Mouse (Mus musculus) embryonic facial prominence, embryonic 12.5 days (tissue): Measurements from ENCODE around the gene Ildr1. TPM values are rescaled to one million over a fixed set of nuclear protein-coding genes. Genes with fewer than 3 reads are reported as not detected.

Experiments
- ATAC-seq: fragments of 200-750 bp; cut with Nextera tagmentation; 2 replicates; pipeline ENCODE4 v1.8.0; 2017; ENCODE audit not compliant: insufficient number of reproducible peaks, insufficient read depth, low FRiP score, low TSS enrichment
- H3K27ac ChIP-seq: fragments of 300-500 bp; sonication (generic); 2 replicates; pipeline ENCODE4 v1.5.1; 2016; ENCODE audit warnings: mild to moderate bottlenecking
- H3K27me3 ChIP-seq: fragments of 300-500 bp; sonication (generic); 2 replicates; pipeline ENCODE4 v1.6.1; 2016; ENCODE audit warnings: mild to moderate bottlenecking, moderate library complexity
- H3K36me3 ChIP-seq: fragments of 300-500 bp; sonication (generic); 2 replicates; pipeline ENCODE4 v1.6.1; 2016; ENCODE audit warnings: mild to moderate bottlenecking
- H3K4me1 ChIP-seq: fragments of 300-500 bp; sonication (generic); 2 replicates; pipeline ENCODE4 v1.6.1; 2016
- H3K4me2 ChIP-seq: fragments of 300-500 bp; sonication (generic); replicated peaks from 2 replicates; pipeline ENCODE4 v1.6.1; 2016; ENCODE audit warnings: mild to moderate bottlenecking, moderate library complexity
- H3K4me3 ChIP-seq: fragments of 300-500 bp; sonication (generic); 2 replicates; pipeline ENCODE4 v1.5.1; 2016; ENCODE audit warnings: mild to moderate bottlenecking
- H3K9ac ChIP-seq: fragments of 300-500 bp; sonication (generic); 2 replicates; pipeline ENCODE4 v1.6.1; 2016; ENCODE audit warnings: mild to moderate bottlenecking, moderate library complexity
- H3K9me3 ChIP-seq: fragments of 300-500 bp; sonication (generic); 2 replicates; pipeline ENCODE4 v1.6.1; 2016; ENCODE audit warnings: mild to moderate bottlenecking, moderate library complexity
- WGBS: fragments of 180-500 bp; shearing (Covaris S2); methylation state at CpG from one replicate; pipeline ENCODE4 v1.1.7; 2016; 5-methylcytosine and 5-hydroxymethylcytosine counted together
- polyA plus RNA-seq: library from polyadenylated mRNA; unstranded; fragments of >200 nt; fragmentation: Nextera tagmentation; extraction: Ambion mirVana; gene quantifications from 2 replicates; pipeline ENCODE4 v1.2.1, GENCODE M21; 2016

Ildr1 gene
- polyA plus RNA-seq, 1 experiment from 2014 or later, result 2.4 TPM

DNA sequence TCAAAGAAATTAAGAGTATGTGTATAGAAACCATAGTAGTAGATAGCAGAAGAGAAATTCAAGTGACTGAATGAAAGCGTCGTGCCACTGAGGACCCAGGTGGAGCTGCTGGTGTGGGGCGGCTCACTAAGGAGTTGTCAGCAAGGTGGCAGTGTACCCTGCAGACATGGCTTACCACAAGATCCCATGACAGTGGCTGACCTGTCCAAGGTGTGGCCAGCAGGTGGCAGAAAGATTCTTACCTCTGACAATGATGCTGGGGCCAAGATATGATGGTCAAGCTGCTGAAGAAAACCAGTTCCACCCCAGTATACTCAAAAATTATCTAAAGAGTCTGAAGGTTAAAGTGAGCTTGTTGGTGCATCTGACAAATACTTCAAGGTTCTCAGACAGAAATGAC lies 41.6 kb downstream of the Ildr1 start:
- 84% methylated on average over 3 of the region's 3 CpGs for WGBS
- no peak for ATAC-seq
- no peak overlapping the region for H3K27ac ChIP-seq

DNA sequence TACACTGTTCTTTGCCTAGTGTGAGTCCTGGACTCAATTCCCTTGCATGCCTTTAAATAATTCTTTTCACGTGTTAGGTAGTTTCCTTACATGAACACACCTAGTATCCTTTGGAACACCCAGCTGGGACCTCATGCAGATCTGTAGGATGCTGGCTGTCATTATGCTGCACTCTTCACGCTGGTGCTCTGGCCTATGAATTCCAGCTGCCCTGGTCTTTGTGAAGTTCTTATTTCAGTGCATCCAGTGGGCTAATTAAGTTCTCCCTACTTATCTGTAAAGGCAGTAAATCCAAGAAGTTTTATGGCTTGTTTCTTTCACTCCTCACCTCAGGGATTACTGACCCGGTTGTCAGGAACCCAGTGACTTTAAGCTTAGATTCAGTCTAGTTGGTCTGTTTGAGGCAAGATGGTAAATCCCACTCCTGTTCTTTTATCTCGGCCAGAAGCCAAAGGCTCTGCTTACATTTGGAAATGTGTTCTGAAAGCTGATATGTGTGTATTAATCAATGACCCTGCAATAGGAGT lies 45.7 kb downstream of the Ildr1 start:
- WGBS, result 47% methylated on average over 4 of the region's 4 CpGs
- Histone ChIP-seq H3K27ac (no peak overlapping the region), H3K4me2 (no peak overlapping the region), H3K27me3 (no peaks in the 10 kb centered on the region), H3K9ac (no peak overlapping the region), H3K9me3 (no peaks in the 10 kb centered on the region), H3K4me3 (no peak overlapping the region), H3K4me1 (no peaks in the 10 kb centered on the region), H3K36me3 (no peaks in the 10 kb centered on the region)
- ATAC-seq, result no peak

More for the DNA sequence above, 41.6 kb downstream of the Ildr1 start:
- Histone ChIP-seq H3K9me3 (no peaks in the 10 kb centered on the region), H3K9ac (no peak overlapping the region), H3K36me3 (no peaks in the 10 kb centered on the region), H3K27me3 (no peaks in the 10 kb centered on the region), H3K4me3 (no peak overlapping the region), H3K4me1 (no peaks in the 10 kb centered on the region), H3K4me2 (no peak overlapping the region)

DNA sequence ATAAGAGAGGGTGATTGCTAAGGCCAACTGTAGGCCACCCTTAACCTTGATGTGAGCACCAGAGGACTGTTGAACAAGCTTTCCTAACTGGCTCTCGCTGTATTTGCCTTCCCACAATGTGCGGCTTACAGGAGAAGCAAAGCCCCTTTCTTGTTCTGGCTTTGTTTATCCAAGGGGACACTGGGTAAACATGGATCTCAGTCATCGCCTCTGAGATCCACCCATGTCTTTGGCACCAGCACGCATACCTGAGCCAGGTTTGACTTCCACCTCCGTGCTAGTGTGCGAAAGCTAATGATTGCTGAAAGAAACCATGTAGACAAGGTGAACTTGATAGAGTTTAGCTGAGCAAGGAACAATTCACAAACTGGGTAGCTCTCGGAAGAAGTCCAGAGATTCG lies 49.8 kb downstream of the Ildr1 start:
- Histone ChIP-seq H3K27ac (no peak overlapping the region), H3K4me2 (no peak overlapping the region), H3K9me3 (no peaks in the 10 kb centered on the region), H3K36me3 (no peaks in the 10 kb centered on the region), H3K4me1 (no peaks in the 10 kb centered on the region), H3K9ac (no peak overlapping the region), H3K27me3 (no peaks in the 10 kb centered on the region), H3K4me3 (no peak overlapping the region)
- WGBS, result 88% methylated on average over 8 of the region's 8 CpGs
- no peak for ATAC-seq

DNA sequence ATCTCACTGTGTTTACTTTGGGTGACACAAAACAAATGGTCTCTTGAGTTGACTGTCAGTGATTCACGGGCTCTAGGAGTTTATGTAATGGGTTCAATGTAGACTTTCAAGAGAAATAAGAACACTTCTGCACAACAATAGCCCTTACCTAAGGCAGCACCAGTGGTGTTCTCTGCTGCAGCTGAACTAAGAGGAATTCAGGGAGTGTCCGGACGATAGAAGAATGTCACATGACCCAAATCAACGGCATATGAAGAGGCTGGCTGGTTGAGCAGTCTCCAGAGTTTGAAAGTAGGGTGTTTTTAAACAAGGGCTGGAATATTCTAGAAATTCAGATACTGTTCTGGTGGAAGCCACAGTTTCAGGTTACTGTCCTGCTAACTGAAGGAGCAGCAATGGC lies 53.3 kb downstream of the Ildr1 start:
- H3K4me1 ChIP-seq, result no peaks in the 10 kb centered on the region
- H3K27ac ChIP-seq, result no peak overlapping the region
- H3K9me3 ChIP-seq, result no peaks in the 10 kb centered on the region
- H3K27me3 ChIP-seq, result no peaks in the 10 kb centered on the region
- H3K4me2 ChIP-seq, result no peak overlapping the region
- H3K4me3 ChIP-seq, result no peak overlapping the region
- no peaks in the 10 kb centered on the region for H3K36me3 ChIP-seq
- no peak for ATAC-seq
- no peak overlapping the region for H3K9ac ChIP-seq
- 72% methylated on average over 4 of the region's 4 CpGs for WGBS

DNA sequence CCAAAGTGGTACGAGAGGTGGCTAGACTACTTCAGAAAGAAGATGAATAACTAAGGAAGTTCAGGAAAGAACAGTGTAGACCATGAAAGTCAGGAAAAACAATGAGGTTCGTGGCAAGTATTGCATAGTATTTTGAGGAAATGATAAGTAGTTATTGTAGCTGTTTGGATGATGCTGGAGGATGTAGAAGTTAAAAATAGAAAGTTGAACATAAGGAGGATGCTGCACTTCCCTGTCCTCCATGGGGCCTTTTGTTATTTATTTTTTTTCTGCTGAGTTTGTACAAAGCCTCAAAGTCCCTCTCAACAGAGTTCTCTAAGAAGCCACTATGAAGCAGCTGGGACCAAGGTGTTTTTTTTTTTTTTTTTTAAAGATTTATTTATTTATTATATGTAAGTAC lies 54.0 kb downstream of the Ildr1 start:
- ATAC-seq, result no peak
- Histone ChIP-seq H3K4me2 (no peak overlapping the region), H3K9me3 (no peaks in the 10 kb centered on the region), H3K4me1 (no peaks in the 10 kb centered on the region), H3K4me3 (no peak overlapping the region), H3K27me3 (no peaks in the 10 kb centered on the region), H3K9ac (no peak overlapping the region), H3K36me3 (no peaks in the 10 kb centered on the region), H3K27ac (no peak overlapping the region)
- 80% methylated on average over 2 of the region's 2 CpGs for WGBS

DNA sequence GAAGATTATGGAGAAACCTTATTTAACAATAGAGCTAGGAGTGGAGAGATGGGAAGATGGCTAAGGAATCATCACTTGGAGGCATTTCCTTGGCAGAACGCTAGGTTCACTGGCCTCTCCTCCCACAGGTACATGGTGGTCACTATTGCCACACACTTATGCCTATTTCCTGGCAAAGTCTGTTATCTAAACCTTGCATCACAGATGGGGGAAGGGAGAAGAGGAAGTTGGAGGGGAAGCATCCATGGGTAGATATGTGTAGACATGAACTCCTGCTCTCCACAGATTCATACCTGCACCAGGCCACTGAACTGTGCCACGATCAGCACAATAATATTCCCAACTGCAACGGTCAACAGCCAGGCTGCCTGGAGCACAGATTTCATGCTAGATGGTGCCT lies 58.2 kb downstream of the Ildr1 start:
- Histone ChIP-seq H3K9me3 (no peaks in the 10 kb centered on the region), H3K9ac (no peak overlapping the region), H3K27me3 (no peaks in the 10 kb centered on the region), H3K27ac (no peak overlapping the region), H3K4me2 (no peak overlapping the region), H3K4me1 (no peaks in the 10 kb centered on the region), H3K36me3 (no peaks in the 10 kb centered on the region), H3K4me3 (no peak overlapping the region)
- 89% methylated on average over 3 of the region's 3 CpGs for WGBS
- ATAC-seq, result no peak

DNA sequence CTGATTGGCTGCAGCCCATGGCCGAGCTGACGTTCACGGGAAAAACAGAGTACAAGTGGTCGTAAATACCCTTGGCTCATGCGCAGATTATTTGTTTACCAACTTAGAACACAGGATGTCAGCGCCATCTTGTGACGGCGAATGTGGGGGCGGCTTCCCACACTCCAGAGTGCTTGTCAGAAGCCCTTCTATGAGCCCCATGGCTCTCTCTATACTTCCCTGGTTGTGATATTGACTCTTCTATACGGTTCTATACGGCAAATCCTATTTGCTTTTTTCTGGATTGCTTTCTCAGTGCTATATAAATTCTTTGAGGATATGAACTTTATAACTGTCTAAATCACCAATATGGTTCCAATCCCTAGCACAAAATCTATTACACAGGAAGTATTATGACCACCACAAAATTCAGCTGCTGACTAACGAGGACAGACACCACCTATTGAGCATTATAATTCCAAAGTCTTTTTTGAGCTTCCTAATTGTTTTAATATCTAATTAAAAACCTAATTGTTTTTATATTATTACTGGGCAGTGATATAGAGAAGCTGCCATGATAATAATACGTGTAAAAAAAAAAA lies 76.5 kb downstream of the Ildr1 start:
- no peaks in the 10 kb centered on the region for H3K36me3 ChIP-seq
- H3K9ac ChIP-seq, result no peak overlapping the region
- ATAC-seq, result no peak
- H3K27ac ChIP-seq, result no peak overlapping the region
- no peaks in the 10 kb centered on the region for H3K27me3 ChIP-seq
- no peak overlapping the region for H3K4me2 ChIP-seq
- H3K4me1 ChIP-seq, result no peaks in the 10 kb centered on the region
- H3K9me3 ChIP-seq, result no peaks in the 10 kb centered on the region
- 68% methylated on average over 10 of the region's 13 CpGs for WGBS
- H3K4me3 ChIP-seq, result no peak overlapping the region

DNA sequence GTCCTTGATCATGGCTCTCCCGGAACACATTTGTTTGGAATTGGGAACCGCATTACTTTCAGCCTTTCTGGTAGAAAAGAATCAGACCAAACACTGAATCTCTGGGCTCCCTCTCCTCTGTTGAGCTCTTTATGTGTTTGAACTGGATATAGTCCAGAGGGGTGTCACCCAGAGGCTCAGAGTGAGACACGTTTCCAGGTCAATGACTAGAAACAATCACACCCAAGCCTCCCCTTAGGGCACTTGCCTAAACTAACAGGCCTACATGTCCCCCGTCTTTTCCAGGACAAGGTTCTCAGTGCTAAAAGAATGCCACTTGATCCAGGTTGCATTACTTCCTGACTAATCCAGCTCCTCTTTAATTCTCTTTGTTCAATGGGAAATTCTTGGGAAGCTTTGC lies 77.1 kb downstream of the Ildr1 start:
- Histone ChIP-seq H3K9ac (no peak overlapping the region), H3K4me1 (no peaks in the 10 kb centered on the region), H3K27me3 (no peaks in the 10 kb centered on the region), H3K4me3 (no peak overlapping the region), H3K4me2 (no peak overlapping the region), H3K9me3 (no peaks in the 10 kb centered on the region), H3K36me3 (no peaks in the 10 kb centered on the region), H3K27ac (no peak overlapping the region)
- 50% methylated on average over 4 of the region's 4 CpGs for WGBS
- no peak for ATAC-seq

DNA sequence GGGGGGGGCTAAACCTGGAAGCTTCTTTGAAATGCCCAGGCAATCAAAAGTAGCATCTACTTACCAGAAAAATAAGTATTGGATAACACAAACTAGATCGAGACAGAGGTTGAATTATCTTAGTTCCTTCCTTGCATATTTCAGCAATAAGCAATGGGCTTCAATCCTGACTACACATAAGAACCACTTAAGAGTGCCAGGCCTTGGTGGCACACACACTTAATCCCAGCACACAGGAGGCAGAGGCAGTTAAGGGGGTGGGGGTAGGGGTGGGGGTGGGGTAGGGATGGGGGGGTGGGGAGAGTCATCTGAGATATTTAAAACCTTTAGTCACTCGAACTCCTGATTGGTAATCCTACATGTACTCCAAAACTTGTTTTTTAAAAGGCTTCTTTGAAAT lies 77.5 kb downstream of the Ildr1 start:
- Histone ChIP-seq H3K9me3 (no peaks in the 10 kb centered on the region), H3K4me2 (no peak overlapping the region)

DNA sequence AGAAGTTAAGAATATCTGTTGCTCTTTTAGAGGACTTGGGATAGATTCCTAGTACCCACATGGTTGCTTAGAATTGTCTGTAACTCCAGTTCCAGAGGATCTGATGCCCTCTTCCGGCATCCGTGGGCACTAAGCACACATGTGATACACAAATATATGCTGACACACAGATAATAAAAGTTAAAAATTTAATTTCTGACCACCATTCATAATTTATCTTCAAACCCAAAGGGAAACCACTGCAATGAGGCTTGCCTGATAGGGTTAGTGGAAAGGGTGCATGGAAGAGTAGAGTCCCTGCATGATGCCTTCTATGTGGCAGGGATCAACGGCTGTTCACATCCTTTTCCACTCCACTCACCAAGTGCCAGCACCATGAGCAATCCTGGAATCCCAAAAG lies 77.9 kb downstream of the Ildr1 start:
- WGBS, result 91% methylated on average over 3 of the region's 3 CpGs
- H3K4me3 ChIP-seq, result no peak overlapping the region
- no peak overlapping the region for H3K4me2 ChIP-seq
- no peaks in the 10 kb centered on the region for H3K4me1 ChIP-seq
- no peak overlapping the region for H3K9ac ChIP-seq
- H3K9me3 ChIP-seq, result no peaks in the 10 kb centered on the region
- H3K27ac ChIP-seq, result no peak overlapping the region
- H3K36me3 ChIP-seq, result no peaks in the 10 kb centered on the region
- no peaks in the 10 kb centered on the region for H3K27me3 ChIP-seq
- ATAC-seq, result no peak

More for the DNA sequence above, 77.5 kb downstream of the Ildr1 start:
- H3K27me3 ChIP-seq, result no peaks in the 10 kb centered on the region
- ATAC-seq, result no peak
- no peak overlapping the region for H3K9ac ChIP-seq
- H3K4me1 ChIP-seq, result no peaks in the 10 kb centered on the region
- 64% methylated on average over 2 of the region's 2 CpGs for WGBS
- H3K36me3 ChIP-seq, result no peaks in the 10 kb centered on the region
- no peak overlapping the region for H3K4me3 ChIP-seq
- no peak overlapping the region for H3K27ac ChIP-seq

DNA sequence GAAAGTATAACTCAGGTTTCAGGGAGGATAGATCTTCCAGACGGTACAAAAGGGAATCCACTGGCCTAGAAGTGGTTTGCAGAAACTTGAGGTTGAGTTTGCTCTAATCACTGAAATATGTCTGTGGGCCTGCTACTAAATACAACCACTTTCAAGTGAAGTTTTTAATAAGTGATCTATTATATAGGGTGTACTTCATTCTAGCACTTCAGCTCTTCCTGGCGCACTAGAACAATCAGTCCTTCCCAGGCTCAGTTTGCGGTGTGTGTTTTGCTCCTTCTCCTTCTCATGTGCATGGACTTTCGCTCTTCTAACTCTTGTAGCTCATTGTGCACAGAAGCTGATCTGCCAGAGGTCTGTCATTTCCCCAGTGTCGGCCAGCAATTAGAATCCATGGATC lies 79.2 kb downstream of the Ildr1 start:
- no peak for ATAC-seq
- WGBS, result 92% methylated on average over 5 of the region's 5 CpGs

DNA sequence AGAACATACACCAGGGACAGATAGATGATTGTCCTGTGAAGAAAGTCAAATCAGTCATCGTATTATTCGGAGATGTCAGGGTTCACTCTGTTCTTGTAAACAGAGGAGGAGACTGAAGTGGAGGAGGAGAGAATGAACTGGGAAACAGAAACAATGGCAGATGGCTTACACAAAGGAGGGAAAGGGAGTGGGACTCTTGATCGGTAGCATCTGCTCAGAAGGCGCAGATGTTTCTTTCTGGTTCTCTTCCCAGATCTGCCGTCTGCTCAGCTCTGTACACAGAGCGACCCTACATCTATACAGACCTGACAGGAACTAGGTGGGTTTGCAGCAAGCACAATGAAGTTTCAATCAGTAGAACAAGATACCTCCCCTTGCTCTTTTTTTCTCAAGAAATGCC lies 81.9 kb downstream of the Ildr1 start:
- no peak overlapping the region for H3K9ac ChIP-seq
- no peak overlapping the region for H3K4me3 ChIP-seq
- no peaks in the 10 kb centered on the region for H3K4me1 ChIP-seq
- no peak overlapping the region for H3K4me2 ChIP-seq
- H3K27ac ChIP-seq, result no peak overlapping the region
- ATAC-seq, result no peak
- 88% methylated on average over 6 of the region's 6 CpGs for WGBS
- H3K36me3 ChIP-seq, result no peaks in the 10 kb centered on the region
- H3K9me3 ChIP-seq, result no peaks in the 10 kb centered on the region
- H3K27me3 ChIP-seq, result no peaks in the 10 kb centered on the region

More for the DNA sequence above, 79.2 kb downstream of the Ildr1 start:
- H3K27me3 ChIP-seq, result no peaks in the 10 kb centered on the region
- H3K9me3 ChIP-seq, result no peaks in the 10 kb centered on the region
- no peak overlapping the region for H3K9ac ChIP-seq
- no peak overlapping the region for H3K27ac ChIP-seq
- no peaks in the 10 kb centered on the region for H3K36me3 ChIP-seq
- no peaks in the 10 kb centered on the region for H3K4me1 ChIP-seq
- no peak overlapping the region for H3K4me3 ChIP-seq
- H3K4me2 ChIP-seq, result no peak overlapping the region
